Mouse (Mus musculus) midbrain, postnatal 0 days (tissue): Measurements from ENCODE around the gene Tecpr1. TPM values are rescaled to one million over a fixed set of nuclear protein-coding genes. Genes with fewer than 3 reads are reported as not detected.

Experiments used
- ATAC-seq: fragments of 200-750 bp; cut with Nextera tagmentation; 2 replicates; pipeline ENCODE4 v1.8.0; 2017; ENCODE audit warnings: moderate number of reproducible peaks, mild to moderate bottlenecking, moderate TSS enrichment, moderate library complexity; ENCODE audit not compliant: low FRiP score
- DNase-seq: peaks from one replicate; pipeline ENCODE4 v3.0.0-alpha.2; 2015; ENCODE audit warnings: low spot score
- H3K27ac ChIP-seq: fragments of 300-500 bp; sonication (generic); 2 replicates; pipeline ENCODE4 v1.5.1; 2014; ENCODE audit warnings: low read depth, mild to moderate bottlenecking, low read length, mixed read lengths
- H3K27me3 ChIP-seq: fragments of 300-500 bp; sonication (generic); 2 replicates; pipeline ENCODE4 v1.6.1; 2014; ENCODE audit warnings: low read length, control low read depth, mixed read lengths; ENCODE audit not compliant: insufficient read depth
- H3K36me3 ChIP-seq: fragments of 300-500 bp; sonication (generic); 2 replicates; pipeline ENCODE4 v1.6.1; 2014; ENCODE audit warnings: low read length, control low read depth, mixed read lengths; ENCODE audit not compliant: insufficient read depth
- H3K4me1 ChIP-seq: fragments of 300-500 bp; sonication (generic); 2 replicates; pipeline ENCODE4 v1.6.1; 2014; ENCODE audit warnings: mild to moderate bottlenecking, control low read depth, antibody characterized with exemption, low read length, mixed read lengths; ENCODE audit not compliant: insufficient read depth
- H3K4me2 ChIP-seq: fragments of 300-500 bp; sonication (generic); 2 replicates; pipeline ENCODE4 v1.6.1; 2014; ENCODE audit warnings: low read depth, mild to moderate bottlenecking, low read length, mixed read lengths; ENCODE audit not compliant: poor library complexity, severe bottlenecking
- H3K4me3 ChIP-seq: fragments of 300-500 bp; sonication (generic); 2 replicates; pipeline ENCODE4 v1.5.1; 2014; ENCODE audit warnings: low read depth, mild to moderate bottlenecking, low read length, moderate library complexity
- H3K9ac ChIP-seq: fragments of 300-500 bp; sonication (generic); replicated peaks from 2 replicates; pipeline ENCODE4 v1.6.1; 2014; ENCODE audit warnings: mild to moderate bottlenecking, low read length, moderate library complexity, mixed read lengths; ENCODE audit not compliant: poor library complexity, severe bottlenecking
- H3K9me3 ChIP-seq: fragments of 300-500 bp; sonication (generic); 2 replicates; pipeline ENCODE4 v1.6.1; 2016; ENCODE audit warnings: low read length, control low read depth
- CTCF ChIP-seq: IDR thresholded peaks from 2 replicates; pipeline ENCODE4 v1.5.1; 2016; ENCODE audit warnings: antibody characterized with exemption, mild to moderate bottlenecking
- WGBS: fragments of 180-500 bp; shearing (Covaris S2); extraction: QIAGEN DNeasy Blood & Tissue Kit; methylation state at CpG from one replicate; pipeline ENCODE4 v1.1.7; 2014; 5-methylcytosine and 5-hydroxymethylcytosine counted together
- polyA plus RNA-seq: library from polyadenylated mRNA; unstranded; fragments of >200 nt; fragmentation: Nextera tagmentation; extraction: Ambion mirVana; gene quantifications from 2 replicates; pipeline ENCODE4 v1.2.1, GENCODE M21; 2015
- total RNA-seq: library from RNA; depleted of rRNA; stranded (reverse); fragments of >200 nt; gene quantifications from 2 replicates; pipeline ENCODE4 v1.2.3, GENCODE M21; 2014

Tecpr1 gene
- total and polyA plus RNA-seq, 2 experiments from 2014 or later, result 37.3 to 65.4 TPM

DNA sequence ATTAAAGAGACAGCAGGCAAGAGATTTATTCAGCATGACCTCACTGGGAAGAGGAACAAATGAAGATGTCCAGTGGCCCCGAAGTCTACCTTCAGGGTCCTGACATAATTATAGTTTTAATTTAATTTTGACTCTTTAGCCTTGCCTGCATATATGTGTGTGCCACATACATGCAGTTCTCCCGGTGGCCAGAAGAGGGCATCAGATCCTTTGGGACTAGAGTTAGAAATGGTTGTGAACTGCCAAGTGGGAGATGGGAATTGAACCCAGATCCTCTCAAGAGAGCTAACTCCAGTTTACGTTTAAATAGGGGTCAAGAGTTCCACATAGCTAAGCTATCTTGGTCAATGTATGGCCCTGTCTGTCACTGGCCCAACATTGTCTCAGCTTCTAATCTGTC is 26.5 kb upstream of the Tecpr1 start:
- H3K9me3 ChIP-seq, result no peaks in the 10 kb centered on the region
- no peak overlapping the region for H3K9ac ChIP-seq
- H3K4me2 ChIP-seq, result no peak overlapping the region
- peaks cover 5% of the 10 kb centered on the region; the same call in 1 of the 2 replicates for H3K4me1 ChIP-seq
- H3K36me3 ChIP-seq, result no peaks in the 10 kb centered on the region
- peak; percentile 54 for TF ChIP-seq CTCF
- H3K4me3 ChIP-seq, result no peak overlapping the region
- H3K27ac ChIP-seq, result no peak overlapping the region
- DNase-seq, result no peak
- ATAC-seq, result no peak
- WGBS, result 86% methylated on average over 3 of the region's 3 CpGs
- no peaks in the 10 kb centered on the region for H3K27me3 ChIP-seq

DNA sequence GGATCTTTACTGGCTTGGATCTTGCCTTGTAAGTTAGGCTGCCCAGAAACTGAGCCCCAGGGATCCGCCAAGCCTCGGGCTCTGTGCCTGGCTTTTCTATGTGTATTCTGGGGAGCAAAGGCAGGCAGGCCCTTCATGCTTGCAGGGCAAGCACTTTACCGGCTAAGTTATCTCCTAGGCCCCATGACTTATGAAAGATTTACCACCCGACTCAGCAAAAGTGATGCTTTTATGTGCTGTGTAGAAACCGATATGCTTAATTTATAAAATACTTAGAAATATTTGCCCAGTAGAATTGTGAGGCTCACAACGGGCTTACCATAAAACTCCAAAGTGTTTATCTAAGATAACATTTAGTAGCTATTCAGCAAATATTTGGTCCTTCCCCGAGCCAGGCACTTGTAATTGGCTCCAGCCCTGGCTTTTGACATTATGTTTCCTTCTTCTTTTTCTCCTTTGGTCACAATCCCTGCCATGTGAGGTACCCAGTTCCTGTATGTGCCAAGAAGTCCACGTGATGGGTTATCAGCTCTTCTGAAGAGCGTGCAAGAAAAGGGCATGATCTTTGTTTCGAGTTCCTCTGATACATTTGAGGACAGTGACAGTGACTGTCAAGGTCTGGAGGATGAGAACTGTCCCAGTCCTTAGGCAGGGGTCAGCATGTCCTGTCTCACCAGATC is 24.6 kb upstream of the Tecpr1 start:
- Histone ChIP-seq H3K9ac (no peak overlapping the region), H3K9me3 (no peaks in the 10 kb centered on the region), H3K4me3 (no peak overlapping the region), H3K4me2 (no peak overlapping the region), H3K4me1 (no peaks in the 10 kb centered on the region), H3K27me3 (no peaks in the 10 kb centered on the region), H3K36me3 (no peaks in the 10 kb centered on the region), H3K27ac (no peak overlapping the region)
- 77% methylated on average over 10 of the region's 10 CpGs for WGBS
- ATAC-seq (no peak), DNase-seq (no peak)
- TF ChIP-seq CTCF, result no peak

- Histone ChIP-seq H3K4me2 (no peak overlapping the region), H3K4me3 (no peak overlapping the region), H3K9ac (no peak overlapping the region), H3K9me3 (no peaks in the 10 kb centered on the region), H3K36me3 (no peaks in the 10 kb centered on the region), H3K27me3 (no peaks in the 10 kb centered on the region), H3K27ac (no peak overlapping the region), H3K4me1 (no peaks in the 10 kb centered on the region)
- TF ChIP-seq CTCF, result no peak
- ATAC-seq (no peak), DNase-seq (no peak)
- WGBS, result 86% methylated on average over 10 of the region's 10 CpGs
These were observed 23.9 kb upstream of the Tecpr1 start for GRCm38 (mm10) chr5:144247307-144247706.

DNA sequence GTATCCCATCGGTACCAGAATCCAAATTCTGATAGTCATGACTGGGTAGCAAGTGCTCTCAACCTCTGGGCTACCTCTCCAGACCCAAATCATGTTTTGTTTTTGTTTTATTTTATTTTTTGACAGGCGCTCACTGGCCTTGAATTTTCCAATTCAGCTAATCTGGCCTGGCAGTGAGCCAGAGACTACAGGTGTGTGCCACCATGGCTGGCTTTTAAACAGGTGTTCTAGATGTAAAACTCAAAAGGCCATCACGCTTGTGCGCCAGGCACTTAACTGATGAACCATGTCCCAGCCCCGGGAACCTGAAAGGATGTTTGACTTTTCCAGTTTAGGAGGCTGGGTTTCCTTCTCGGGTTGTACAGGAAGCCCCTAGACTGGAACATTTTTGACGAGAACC is 23.3 kb upstream of the Tecpr1 start:
- H3K9me3 ChIP-seq, result no peaks in the 10 kb centered on the region
- H3K9ac ChIP-seq, result no peak overlapping the region
- no peak overlapping the region for H3K27ac ChIP-seq
- TF ChIP-seq CTCF, result no peak
- no peaks in the 10 kb centered on the region for H3K27me3 ChIP-seq
- ATAC-seq (no peak), DNase-seq (no peak)
- 83% methylated on average over 7 of the region's 7 CpGs for WGBS
- H3K4me3 ChIP-seq, result no peak overlapping the region
- no peaks in the 10 kb centered on the region for H3K36me3 ChIP-seq
- H3K4me2 ChIP-seq, result no peak overlapping the region
- no peaks in the 10 kb centered on the region for H3K4me1 ChIP-seq

DNA sequence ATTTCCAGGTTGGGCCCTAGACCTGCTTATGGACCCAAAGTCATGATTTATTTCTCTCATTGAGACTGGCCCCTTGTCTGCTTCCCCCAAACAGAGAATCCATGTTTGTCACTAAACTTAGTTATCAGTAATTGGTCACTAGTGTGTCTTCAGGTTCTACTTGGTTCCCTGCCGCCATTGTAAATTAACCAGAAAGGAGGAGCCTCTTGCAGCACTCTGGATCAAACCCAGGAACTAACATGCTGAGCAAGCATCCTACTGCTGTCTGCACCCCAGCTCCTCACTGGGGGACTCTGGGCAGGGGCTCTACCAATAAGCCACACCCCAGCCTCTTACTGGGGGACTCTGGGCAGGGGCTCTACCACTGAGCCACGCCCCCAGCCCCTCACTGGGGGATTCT is 22.2 kb upstream of the Tecpr1 start:
- H3K9ac ChIP-seq, result no peak overlapping the region
- TF ChIP-seq CTCF, result no peak
- H3K9me3 ChIP-seq, result no peaks in the 10 kb centered on the region
- H3K4me3 ChIP-seq, result no peak overlapping the region
- H3K4me1 ChIP-seq, result no peaks in the 10 kb centered on the region
- no peak overlapping the region for H3K4me2 ChIP-seq
- no peaks in the 10 kb centered on the region for H3K27me3 ChIP-seq
- no peak overlapping the region for H3K27ac ChIP-seq
- no peaks in the 10 kb centered on the region for H3K36me3 ChIP-seq
- ATAC-seq (no peak), DNase-seq (no peak)
- 68% methylated on average over 2 of the region's 2 CpGs for WGBS

GRCm38 (mm10) chr5:144243901-144244487 is 20.6 kb upstream of the Tecpr1 start, which contains the start of gene Bri3:
Bri3 (plus strand) TSS chr5:144244437.
- DNase-seq (no peak), ATAC-seq (no peak)
- H3K36me3 ChIP-seq, result no peaks in the 10 kb centered on the region
- no peak within 1 kb of the TSS for H3K4me3 ChIP-seq
- no peaks in the 10 kb centered on the region for H3K4me1 ChIP-seq
- no peak within 1 kb of the TSS for H3K27ac ChIP-seq
- no peak within 1 kb of the TSS for H3K4me2 ChIP-seq
- H3K9me3 ChIP-seq, result no peaks in the 10 kb centered on the region
- no peak within 1 kb of the TSS for H3K9ac ChIP-seq
- no peaks in the 10 kb centered on the region for H3K27me3 ChIP-seq
- 95% methylated on average over 7 of the region's 7 CpGs for WGBS
- no peak for TF ChIP-seq CTCF
